Mouse (Mus musculus) spleen, adult 2 months (tissue): Measurements from ENCODE around the gene Ccdc171. TPM values are rescaled to one million over a fixed set of nuclear protein-coding genes. Genes with fewer than 3 reads are reported as not detected.
"Not testable (repeated sequence)": the region's sequence is repeated elsewhere in the genome, so short reads cannot be mapped to it uniquely, and the experiment has no call there.

Experiments used
- DNase-seq, 2 experiments: peaks; one replicate each; pipeline versions ENCODE4 v3.0.0 to v3.0.0-alpha.2; 2012 to 2021; ENCODE audit warnings: low spot score in 2 of 2, low read depth in 1 of 2
- H3K27ac ChIP-seq: fragments of 200-500 bp; 2 replicates; pipeline ENCODE4 v1.5.1; 2012; ENCODE audit warnings: low read length, inconsistent platforms; ENCODE audit not compliant: insufficient read depth
- H3K27me3 ChIP-seq: fragments of 200-500 bp; 2 replicates; pipeline ENCODE4 v1.6.1; 2012; ENCODE audit warnings: mild to moderate bottlenecking, moderate library complexity, low read length, inconsistent platforms; ENCODE audit not compliant: control insufficient read depth, insufficient read depth
- H3K36me3 ChIP-seq: fragments of 200-500 bp; 2 replicates; pipeline ENCODE4 v1.6.1; 2012; ENCODE audit warnings: mild to moderate bottlenecking, low read length, inconsistent platforms; ENCODE audit not compliant: control insufficient read depth, insufficient read depth
- H3K4me1 ChIP-seq: fragments of 200-500 bp; 2 replicates; pipeline ENCODE4 v1.6.1; 2011; ENCODE audit warnings: inconsistent platforms; ENCODE audit not compliant: control insufficient read depth, insufficient read depth, insufficient read length
- H3K4me3 ChIP-seq: fragments of 200-500 bp; 2 replicates; pipeline ENCODE4 v1.5.1; 2011; ENCODE audit warnings: mild to moderate bottlenecking, inconsistent platforms; ENCODE audit not compliant: insufficient read depth, insufficient read length; ENCODE audit errors: extremely low read depth
- CTCF ChIP-seq: fragments of 200-500 bp; IDR thresholded peaks from 2 replicates; pipeline ENCODE4 v1.5.1; 2011; ENCODE audit warnings: mild to moderate bottlenecking, inconsistent platforms; ENCODE audit not compliant: insufficient read depth, insufficient read length, insufficient replicate concordance; ENCODE audit errors: extremely low read depth
- POLR2A ChIP-seq: fragments of 200-500 bp; IDR thresholded peaks from 2 replicates; pipeline ENCODE4 v1.6.1; 2011; ENCODE audit warnings: low read depth, low read length, inconsistent platforms
- WGBS: fragments of 180-500 bp; shearing (Covaris S2); methylation state at CpG from one replicate; pipeline ENCODE4 v1.1.7; 2018; 5-methylcytosine and 5-hydroxymethylcytosine counted together
- polyA plus RNA-seq: library from polyadenylated mRNA; depleted of rRNA; stranded (reverse); fragments of >200 nt; gene quantifications from 2 replicates; pipeline ENCODE4 v1.2.3, GENCODE M21; 2012

Ccdc171 gene
- polyA plus RNA-seq, 1 experiment: 1.0 TPM

DNA sequence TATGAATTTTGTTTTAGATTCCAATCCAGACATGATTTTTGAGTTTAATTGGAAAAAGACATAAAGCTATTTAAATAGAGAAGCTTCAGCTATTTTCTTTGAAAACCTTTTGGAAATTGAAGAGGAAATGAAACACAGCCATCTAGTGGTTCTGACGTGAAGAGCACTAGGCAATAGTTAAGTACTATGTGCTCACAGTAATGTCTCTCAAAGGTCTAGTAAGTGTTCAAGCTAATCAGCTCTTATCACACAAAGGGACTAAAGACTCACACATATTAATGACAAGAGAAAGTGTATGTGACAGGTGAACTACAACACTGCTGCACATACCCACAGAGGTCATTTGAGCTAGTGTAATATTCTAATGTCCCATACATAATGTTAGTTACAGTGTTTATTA is 54.8 kb downstream of the Ccdc171 start:
- Histone ChIP-seq H3K27me3 (no peaks in the 10 kb centered on the region), H3K27ac (no peak overlapping the region), H3K4me3 (no peak overlapping the region), H3K36me3 (no peaks in the 10 kb centered on the region), H3K4me1 (no peaks in the 10 kb centered on the region)
- 25% methylated on average over 1 of the region's 1 CpGs for WGBS
- no peak for DNase-seq
- TF ChIP-seq POLR2A (no peak), CTCF (no peak)

DNA sequence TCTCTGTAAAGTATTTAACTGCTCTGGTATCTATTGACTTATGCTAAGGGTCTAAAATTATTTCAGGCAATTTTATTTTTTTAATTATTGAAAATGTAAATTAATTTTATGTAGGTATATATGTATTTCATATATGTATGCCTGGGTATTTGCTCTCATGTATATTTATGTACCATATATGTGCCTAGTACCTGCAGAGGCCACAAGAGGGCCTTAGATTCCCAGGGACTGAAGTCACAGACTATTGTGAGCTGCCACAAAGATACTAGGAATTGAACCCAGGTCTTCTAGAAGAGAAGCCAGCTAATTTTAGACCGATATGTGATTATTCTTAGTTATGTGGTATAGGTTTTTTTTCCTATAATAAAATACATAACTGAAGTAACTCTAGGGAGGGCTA is 62.2 kb downstream of the Ccdc171 start:
- no peak overlapping the region for H3K4me3 ChIP-seq
- 96% methylated on average over 1 of the region's 1 CpGs for WGBS
- H3K36me3 ChIP-seq: no peaks in the 10 kb centered on the region
- no peaks in the 10 kb centered on the region for H3K4me1 ChIP-seq
- H3K27ac ChIP-seq: no peak overlapping the region
- TF ChIP-seq POLR2A: no peak
- TF ChIP-seq CTCF: no peak
- no peak for DNase-seq
- no peaks in the 10 kb centered on the region for H3K27me3 ChIP-seq

GRCm38 (mm10) chr4:83596486-83596885 is 71.1 kb downstream of the Ccdc171 start:
- H3K4me3 ChIP-seq: no peak overlapping the region
- no peaks in the 10 kb centered on the region for H3K36me3 ChIP-seq
- H3K4me1 ChIP-seq: no peaks in the 10 kb centered on the region
- no peaks in the 10 kb centered on the region for H3K27me3 ChIP-seq
- 30% methylated on average over 2 of the region's 2 CpGs for WGBS
- DNase-seq: peak in 1 of 2 experiments; percentile 3
- no peak overlapping the region for H3K27ac ChIP-seq
- no peak for TF ChIP-seq POLR2A
- TF ChIP-seq CTCF: no peak

GRCm38 (mm10) chr4:83611111-83611510 is 85.8 kb downstream of the Ccdc171 start:
- no peak overlapping the region for H3K27ac ChIP-seq
- TF ChIP-seq POLR2A: no peak
- TF ChIP-seq CTCF: no peak
- no peak for DNase-seq
- H3K36me3 ChIP-seq: no peaks in the 10 kb centered on the region
- H3K4me3 ChIP-seq: no peak overlapping the region
- WGBS: 89% methylated on average over 3 of the region's 3 CpGs
- H3K27me3 ChIP-seq: no peaks in the 10 kb centered on the region
- no peaks in the 10 kb centered on the region for H3K4me1 ChIP-seq

DNA sequence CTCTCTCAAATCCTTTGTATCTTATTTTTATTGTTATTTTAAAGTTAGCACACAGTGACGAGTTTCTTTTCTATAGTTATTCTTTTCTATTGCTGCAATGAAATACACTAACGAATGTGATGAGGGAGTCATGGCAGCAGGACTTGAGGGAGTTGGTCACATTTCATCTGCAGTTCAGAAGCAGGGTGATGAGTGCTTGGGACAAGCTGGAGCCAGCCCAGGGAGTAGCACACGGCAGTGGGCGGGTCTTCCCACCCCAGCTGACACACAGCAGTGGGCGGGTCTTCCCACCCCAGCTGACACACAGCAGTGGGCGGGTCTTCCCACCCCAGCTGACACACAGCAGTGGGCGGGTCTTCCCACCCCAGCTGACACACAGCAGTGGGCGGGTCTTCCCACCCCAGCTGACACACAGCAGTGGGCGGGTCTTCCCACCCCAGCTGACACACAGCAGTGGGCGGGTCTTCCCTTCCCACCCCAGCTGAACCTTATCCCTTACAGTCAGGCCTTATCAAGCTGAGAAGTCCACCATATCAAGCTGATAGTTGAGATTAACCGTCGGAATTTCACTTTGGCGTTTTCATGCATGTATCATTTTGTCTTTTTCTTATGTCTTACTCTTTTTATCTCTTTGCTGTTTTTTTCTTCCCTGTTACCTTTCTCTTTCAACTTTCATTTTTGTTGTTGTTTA is 97.8 kb downstream of the Ccdc171 start:
- H3K4me3 ChIP-seq, H3K4me1 ChIP-seq, DNase-seq, H3K27me3 ChIP-seq, H3K36me3 ChIP-seq, H3K27ac ChIP-seq: not testable (repeated sequence)
- WGBS: 89% methylated on average over 10 of the region's 13 CpGs

GRCm38 (mm10) chr4:83623732-83624131 is 98.4 kb downstream of the Ccdc171 start:
- H3K27ac ChIP-seq: no peak overlapping the region
- WGBS: 97% methylated on average over 4 of the region's 4 CpGs
- no peaks in the 10 kb centered on the region for H3K27me3 ChIP-seq
- no peak for TF ChIP-seq CTCF
- TF ChIP-seq POLR2A: no peak
- no peak overlapping the region for H3K4me3 ChIP-seq
- no peak for DNase-seq
- H3K36me3 ChIP-seq: no peaks in the 10 kb centered on the region
- no peaks in the 10 kb centered on the region for H3K4me1 ChIP-seq

- Histone ChIP-seq H3K4me3 (no peak overlapping the region), H3K27ac (no peak overlapping the region), H3K27me3 (no peaks in the 10 kb centered on the region), H3K4me1 (no peaks in the 10 kb centered on the region), H3K36me3 (no peaks in the 10 kb centered on the region)
- TF ChIP-seq CTCF (no peak), POLR2A (no peak)
- DNase-seq: no peak
- WGBS: 97% methylated on average over 4 of the region's 4 CpGs
Measured at GRCm38 (mm10) chr4:83651453-83651852, 126.1 kb downstream of the Ccdc171 start.

GRCm38 (mm10) chr4:83655396-83655795 is 130.1 kb downstream of the Ccdc171 start:
- Histone ChIP-seq H3K4me3 (no peak overlapping the region), H3K36me3 (no peaks in the 10 kb centered on the region; the same call in 1 of the 2 replicates), H3K4me1 (no peaks in the 10 kb centered on the region), H3K27me3 (no peaks in the 10 kb centered on the region), H3K27ac (no peak overlapping the region)
- WGBS: 82% methylated on average over 6 of the region's 6 CpGs
- no peak for TF ChIP-seq POLR2A
- TF ChIP-seq CTCF: no peak
- no peak for DNase-seq
